Mouse (Mus musculus) E14TG2a.4 (cell line): ENCODE results near the gene Kcnip1.

Experiments used
- CTCF ChIP-seq: conservative IDR thresholded peaks from 2 replicates; pipeline ENCODE4 v1.5.1; 2014; ENCODE audit warnings: low read length
- NANOG ChIP-seq: IDR thresholded peaks from 2 replicates; pipeline ENCODE4 v1.6.1; 2014; ENCODE audit warnings: borderline replicate concordance, low read length, mixed read lengths
- POU5F1 ChIP-seq: IDR thresholded peaks from 2 replicates; pipeline ENCODE4 v1.6.1; 2014; ENCODE audit warnings: low read length, borderline replicate concordance

GRCm38 (mm10) chr11:33975121-33975520, 17.8 kb downstream of the Kcnip1 start:
- no peak for TF ChIP-seq CTCF
- TF ChIP-seq NANOG: no peak
- TF ChIP-seq POU5F1: no peak
